Mouse (Mus musculus) fat pad, adult 2 months (tissue): Measurements from ENCODE around the gene Snrnp40.

ENCODE experiments used
- DNase-seq: peaks from one replicate; pipeline ENCODE4 v3.0.0-alpha.2; 2011; ENCODE audit warnings: low read depth, low spot score; ENCODE audit errors: extremely low read depth

Snrnp40 gene

DNA sequence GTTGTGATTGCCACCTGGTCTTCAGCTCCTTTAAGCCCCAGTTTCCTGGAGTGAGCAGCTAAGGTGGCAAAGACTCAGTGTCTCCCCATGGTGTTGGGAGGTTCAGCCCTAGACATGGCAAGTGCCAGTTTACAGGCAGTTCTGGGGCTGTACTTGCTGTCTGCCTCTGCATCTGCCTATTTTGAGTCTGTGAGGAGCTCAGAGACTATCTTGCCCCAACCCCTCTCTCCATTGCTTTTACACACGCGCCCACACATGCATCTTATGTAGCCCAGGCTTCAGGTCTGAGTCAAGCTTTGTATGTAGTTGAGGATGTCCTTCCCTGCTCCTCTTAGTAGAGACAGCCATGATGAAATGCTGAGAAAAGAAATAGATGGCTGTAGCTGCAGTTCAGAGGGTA is 19.2 kb downstream of the Snrnp40 start:
- no peak for DNase-seq

DNA sequence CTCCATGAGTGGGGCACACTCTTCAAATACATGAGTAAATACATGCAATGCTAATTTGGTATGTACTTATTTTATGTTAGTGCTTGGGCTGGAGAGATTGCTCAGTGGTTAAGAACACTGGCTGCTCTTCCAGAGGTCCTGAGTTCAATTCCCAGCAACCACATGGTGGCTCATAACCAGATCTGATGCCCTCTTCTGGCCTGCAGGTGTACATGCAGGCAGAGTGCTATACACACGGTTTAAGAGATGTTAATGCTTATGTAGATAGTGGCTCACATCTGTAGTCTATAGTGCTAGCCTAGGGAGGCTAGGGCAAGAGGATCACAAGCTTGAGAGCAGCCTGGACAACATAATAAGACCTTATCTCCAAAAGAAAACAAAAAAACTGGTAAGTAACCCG is 20.5 kb downstream of the Snrnp40 start:
- DNase-seq = no peak

DNA sequence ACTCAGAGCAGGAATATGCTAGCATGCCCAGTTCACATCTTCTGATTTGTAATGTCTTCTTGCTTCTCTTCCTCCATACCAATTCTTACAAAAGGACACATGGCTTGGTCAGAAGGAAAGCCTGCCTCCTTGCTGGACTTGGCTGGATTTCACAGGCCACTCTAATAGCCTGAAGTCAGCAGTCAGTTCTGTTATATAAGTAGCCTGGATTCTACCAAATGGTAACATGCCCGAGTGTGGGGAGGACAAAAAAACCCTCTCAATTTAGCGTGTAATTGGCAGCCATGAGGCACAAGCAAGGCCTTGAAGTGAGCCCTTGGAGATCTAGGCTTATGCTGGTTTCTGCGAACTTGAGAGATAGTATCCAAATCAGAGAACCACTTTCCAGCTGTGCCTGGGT is 27.3 kb downstream of the Snrnp40 start:
- DNase-seq = no peak

DNA sequence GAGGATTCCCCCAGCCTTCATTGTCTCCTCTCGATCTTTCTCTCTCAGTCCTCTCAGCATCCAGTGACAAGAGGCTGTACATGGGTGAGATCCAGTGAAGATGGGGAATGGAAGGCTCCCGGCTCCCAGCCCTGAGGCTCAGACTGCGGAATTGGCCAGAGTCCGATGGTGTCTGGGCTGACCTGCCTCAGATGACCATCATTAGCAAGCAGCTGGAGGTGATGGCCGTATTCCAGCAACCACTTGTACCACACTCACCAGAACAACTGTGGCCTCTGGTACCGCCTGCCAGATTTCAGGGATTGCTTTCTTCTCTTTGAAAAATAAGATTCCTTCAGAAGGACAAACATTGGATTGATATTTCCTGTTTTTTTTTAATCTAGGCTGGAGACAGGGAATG is 29.6 kb downstream of the Snrnp40 start:
- DNase-seq = no peak

DNA sequence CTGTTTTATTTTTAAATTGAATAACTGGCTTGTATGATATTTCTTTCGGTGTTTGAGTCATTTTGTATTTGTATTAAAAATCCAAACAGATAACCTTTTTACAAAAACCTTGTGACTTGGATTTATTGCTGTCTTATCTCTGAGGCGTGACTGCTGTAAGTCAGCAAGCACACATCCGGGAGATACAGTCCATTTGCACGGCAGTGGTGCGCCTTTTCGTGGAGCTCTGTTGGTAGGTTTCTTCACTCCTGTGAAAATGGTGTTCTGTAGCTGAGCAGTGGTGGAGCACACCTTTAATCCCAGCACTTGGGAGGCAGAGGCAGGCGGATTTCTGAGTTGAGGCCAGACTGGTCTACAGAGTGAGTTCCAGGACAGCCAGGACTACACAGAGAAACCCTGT is 30.0 kb downstream of the Snrnp40 start:
- no peak for DNase-seq

DNA sequence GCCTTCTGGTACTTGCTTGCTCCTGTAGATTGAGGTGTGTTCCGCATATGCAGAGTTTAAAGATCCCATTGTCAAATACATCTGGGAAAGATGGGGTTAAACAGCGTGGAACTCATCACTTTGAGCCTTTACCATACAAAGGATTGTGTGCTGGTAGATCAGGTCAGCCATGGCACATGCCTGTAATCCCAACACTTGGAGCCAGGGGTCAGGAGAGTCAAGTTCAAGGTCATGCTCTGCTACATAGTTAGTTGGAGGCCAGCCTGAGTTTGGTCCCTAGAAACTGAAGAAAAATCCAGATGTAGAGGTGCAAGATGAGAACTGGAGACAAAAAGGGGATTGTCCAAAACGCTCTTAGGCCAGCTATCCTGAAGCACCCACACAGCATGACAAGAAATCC is 31.3 kb downstream of the Snrnp40 start:
- DNase-seq = no peak
